Mouse (Mus musculus) common myeloid progenitor, adult 5-6 weeks (primary cell): ENCODE results near the gene Pitpnb. TPM values are rescaled to one million over a fixed set of nuclear protein-coding genes. Genes with fewer than 3 reads are reported as not detected.

Source experiments
- total RNA-seq: library from RNA; stranded (forward); fragments of 200-1000, 187-1606 nt; gene quantifications from 2 replicates; pipeline ENCODE4 v1.2.3, GENCODE M21; 2017

Pitpnb gene
- total RNA-seq, 1 experiment from 2014 or later: 37.8 TPM

Other genes with a start within 250 kb of the Pitpnb start
- 0.87 and 1.2 TPM in 2 replicates for gene Mn1, start 86.6 kb downstream of the Pitpnb start, total RNA-seq